7 mouse cellular contexts compared by ENCODE assay signal in the genomic region with DNA sequence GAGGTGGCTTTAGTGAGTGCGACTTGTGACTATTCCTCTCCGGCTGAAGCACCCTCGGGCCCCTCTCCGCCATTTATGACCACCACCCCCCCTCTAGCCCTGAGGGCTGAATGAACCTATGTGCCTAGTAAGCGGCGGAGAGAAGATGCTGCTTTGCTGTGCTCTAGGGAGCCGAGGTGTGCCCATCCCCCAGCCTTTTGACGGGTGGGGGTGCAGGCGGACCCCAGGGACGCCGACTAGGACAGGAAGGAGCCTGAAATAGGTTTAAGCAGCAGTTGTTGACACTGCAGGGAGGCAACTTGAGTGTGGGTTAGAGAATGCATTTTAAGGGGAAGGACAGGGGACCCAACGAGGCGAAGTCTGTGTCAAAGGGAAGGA. TPM values are rescaled to one million over a fixed set of nuclear protein-coding genes. Genes with fewer than 3 reads are reported as not detected.
DNase-seq lines count a peak whose midpoint lies in the region; ATAC-seq and TF ChIP-seq lines count a peak whose summit lies in the region.

No protein-coding gene starts in this region.

- peaks cover 84% of the 10 kb centered on the region for H3K27me3 ChIP-seq in lung, embryonic 14.5 days (ENCODE audit: insufficient read depth, low read length)
- peaks cover 59% of the 10 kb centered on the region for H3K27me3 ChIP-seq in embryonic facial prominence, embryonic 11.5 days (ENCODE audit: control insufficient read depth, insufficient read depth, low read length)
- H3K27me3 ChIP-seq in hindbrain, postnatal 0 days (ENCODE audit: insufficient read depth, low read length) = peaks cover 46% of the 10 kb centered on the region
- peaks cover 56% of the 10 kb centered on the region for H3K27me3 ChIP-seq in midbrain, postnatal 0 days (ENCODE audit: insufficient read depth, low read length)

- no peak overlapping the region for H3K27ac ChIP-seq in lung, embryonic 14.5 days (ENCODE audit: low read depth)
- H3K27ac ChIP-seq in embryonic facial prominence, embryonic 11.5 days (replicated peaks; ENCODE audit: low read depth, low read length) = no peak overlapping the region
- H3K27ac ChIP-seq in hindbrain, postnatal 0 days = no peak overlapping the region
- no peak overlapping the region for H3K27ac ChIP-seq in midbrain, postnatal 0 days (ENCODE audit: low read depth, low read length)

- H3K4me2 ChIP-seq in lung, embryonic 14.5 days = peak overlapping the region; percentile 92
- H3K4me2 ChIP-seq in embryonic facial prominence, embryonic 11.5 days (ENCODE audit: low read depth, low read length) = peak overlapping the region; percentile 83
- H3K4me2 ChIP-seq in hindbrain, postnatal 0 days (ENCODE audit: low read depth, low read length) = peak overlapping the region; percentile 85
- H3K4me2 ChIP-seq in midbrain, postnatal 0 days (ENCODE audit: low read depth, low read length, poor library complexity, severe bottlenecking) = peak overlapping the region; percentile 82

- TF ChIP-seq CTCF in lung, embryonic 14.5 days (IDR thresholded peaks at IDR 0.05; ENCODE audit: low read depth) = no peak
- no peak for TF ChIP-seq CTCF in hindbrain, postnatal 0 days (IDR thresholded peaks at IDR 0.05; ENCODE audit: low read depth)
- no peak for TF ChIP-seq CTCF in midbrain, postnatal 0 days (IDR thresholded peaks at IDR 0.05)

- H3K36me3 ChIP-seq in lung, embryonic 14.5 days (ENCODE audit: insufficient read depth) = no peaks in the 10 kb centered on the region
- no peaks in the 10 kb centered on the region for H3K36me3 ChIP-seq in embryonic facial prominence, embryonic 11.5 days (replicated peaks; ENCODE audit: control insufficient read depth, insufficient read depth, low read depth, low read length)
- no peaks in the 10 kb centered on the region for H3K36me3 ChIP-seq in hindbrain, postnatal 0 days (ENCODE audit: insufficient read depth, low read length)
- H3K36me3 ChIP-seq in midbrain, postnatal 0 days (ENCODE audit: insufficient read depth, low read length) = no peaks in the 10 kb centered on the region

- no peaks in the 10 kb centered on the region for H3K9me3 ChIP-seq in lung, embryonic 14.5 days (ENCODE audit: low read depth, low read length)
- no peaks in the 10 kb centered on the region for H3K9me3 ChIP-seq in embryonic facial prominence, embryonic 11.5 days (replicated peaks; ENCODE audit: control insufficient read depth, low read length)
- no peaks in the 10 kb centered on the region for H3K9me3 ChIP-seq in hindbrain, postnatal 0 days (ENCODE audit: low read length)
- no peaks in the 10 kb centered on the region for H3K9me3 ChIP-seq in midbrain, postnatal 0 days (ENCODE audit: low read length)

- no peak for ATAC-seq in lung, embryonic 14.5 days (ENCODE audit: insufficient read depth)
- ATAC-seq in embryonic facial prominence, embryonic 11.5 days (replicated peaks; ENCODE audit: insufficient number of reproducible peaks, low FRiP score, low TSS enrichment, low read depth) = no peak
- no peak for ATAC-seq in hindbrain, postnatal 0 days
- ATAC-seq in midbrain, postnatal 0 days (ENCODE audit: low FRiP score) = no peak

- H3K4me1 ChIP-seq in lung, embryonic 14.5 days (ENCODE audit: insufficient read depth) = peaks cover 15% of the 10 kb centered on the region
- H3K4me1 ChIP-seq in embryonic facial prominence, embryonic 11.5 days (ENCODE audit: control insufficient read depth, insufficient read depth, low read length) = peaks cover 21% of the 10 kb centered on the region
- H3K4me1 ChIP-seq in hindbrain, postnatal 0 days (ENCODE audit: insufficient read depth, low read length) = peaks cover 13% of the 10 kb centered on the region
- H3K4me1 ChIP-seq in midbrain, postnatal 0 days (ENCODE audit: insufficient read depth, low read length) = peaks cover 11% of the 10 kb centered on the region; the same call in 1 of the 2 replicates

- WGBS in lung, embryonic 14.5 days = under 1% methylated on average over 13 of the region's 13 CpGs
- WGBS in embryonic facial prominence, embryonic 11.5 days = under 1% methylated on average over 13 of the region's 13 CpGs
- 0% methylated on average over 13 of the region's 13 CpGs for WGBS in hindbrain, postnatal 0 days
- under 1% methylated on average over 13 of the region's 13 CpGs for WGBS in midbrain, postnatal 0 days

- H3K4me3 ChIP-seq in lung, embryonic 14.5 days (ENCODE audit: low read depth, low read length) = peak overlapping the region; percentile 47
- peak overlapping the region; percentile 45 for H3K4me3 ChIP-seq in embryonic facial prominence, embryonic 11.5 days (ENCODE audit: low read depth, low read length)
- H3K4me3 ChIP-seq in hindbrain, postnatal 0 days (ENCODE audit: low read length) = peak overlapping the region; percentile 43
- H3K4me3 ChIP-seq in midbrain, postnatal 0 days (ENCODE audit: low read depth, low read length) = peak overlapping the region; percentile 41

- H3K9ac ChIP-seq in lung, embryonic 14.5 days = peak overlapping the region; percentile 30
- peak overlapping the region; percentile 43 for H3K9ac ChIP-seq in embryonic facial prominence, embryonic 11.5 days (replicated peaks; ENCODE audit: low read length)
- H3K9ac ChIP-seq in hindbrain, postnatal 0 days (replicated peaks; ENCODE audit: low read length) = peak overlapping the region; percentile 43
- peak overlapping the region; percentile 34; the same call in 1 of the 2 replicates for H3K9ac ChIP-seq in midbrain, postnatal 0 days (replicated peaks; ENCODE audit: low read length, poor library complexity, severe bottlenecking)

- DNase-seq in lung, embryonic 14.5 days = no peak
- DNase-seq in lung, postnatal 25 days (ENCODE audit: low spot score) = no peak
- DNase-seq in embryonic facial prominence, embryonic 11.5 days (ENCODE audit: low spot score) = no peak
- no peak for DNase-seq in hindbrain, postnatal 0 days (ENCODE audit: low spot score)
- no peak for DNase-seq in midbrain, postnatal 0 days (ENCODE audit: low spot score)
- DNase-seq in adrenal gland, postnatal 4 days (ENCODE audit: low spot score in 2 of 2) = no peak
- no peak for DNase-seq in gastrocnemius, postnatal 10 days

RNA-seq across cellular contexts. Expression of a gene that starts 3.3 kb away (rescaled TPM):
- polyA plus RNA-seq in lung, embryonic 14.5 days (2014; fragmentation: Nextera tagmentation; extraction: Ambion mirVana) = 0.83 and 0.92 TPM in 2 replicates
- 1.1 and 1.2 TPM in 2 replicates for polyA plus RNA-seq in embryonic facial prominence, embryonic 11.5 days (2014; fragmentation: Nextera tagmentation; extraction: Ambion mirVana)
- total RNA-seq in hindbrain, postnatal 0 days (2014; rRNA removed) = 24.5 and 25.2 TPM in 2 replicates
- 4.8 and 5.9 TPM in 2 replicates for polyA plus RNA-seq in hindbrain, postnatal 0 days (2015; fragmentation: Nextera tagmentation; extraction: Ambion mirVana)
- total RNA-seq in midbrain, postnatal 0 days (2014; rRNA removed) = 22.0 and 28.6 TPM in 2 replicates
- 6.1 and 6.6 TPM in 2 replicates for polyA plus RNA-seq in midbrain, postnatal 0 days (2015; fragmentation: Nextera tagmentation; extraction: Ambion mirVana)
- total RNA-seq in adrenal gland, postnatal 4 days (2021) = 10 to 100 TPM; 51.5 to 54.1 TPM
- total RNA-seq in gastrocnemius, postnatal 10 days (2021) = 1 to 10 TPM; 4.8 to 7.4 TPM

RNA-seq across cellular contexts. Expression of a gene that starts 29.4 kb away (rescaled TPM):
- polyA plus RNA-seq in lung, embryonic 14.5 days (2014; fragmentation: Nextera tagmentation; extraction: Ambion mirVana) = 39.4 and 40.8 TPM in 2 replicates
- polyA plus RNA-seq in embryonic facial prominence, embryonic 11.5 days (2014; fragmentation: Nextera tagmentation; extraction: Ambion mirVana) = 31.8 and 32.0 TPM in 2 replicates
- total RNA-seq in hindbrain, postnatal 0 days (2014; rRNA removed) = 6.2 and 8.5 TPM in 2 replicates
- 4.7 and 4.9 TPM in 2 replicates for polyA plus RNA-seq in hindbrain, postnatal 0 days (2015; fragmentation: Nextera tagmentation; extraction: Ambion mirVana)
- total RNA-seq in midbrain, postnatal 0 days (2014; rRNA removed) = 4.9 TPM in 2 replicates
- polyA plus RNA-seq in midbrain, postnatal 0 days (2015; fragmentation: Nextera tagmentation; extraction: Ambion mirVana) = 3.0 and 3.1 TPM in 2 replicates
- total RNA-seq in adrenal gland, postnatal 4 days (2021) = 10 to 100 TPM; 23.0 to 24.5 TPM
- total RNA-seq in gastrocnemius, postnatal 10 days (2021) = 10 to 100 TPM in 1 of 2 experiments, 1 to 10 TPM in 1; 9.8 to 11.3 TPM

RNA-seq across cellular contexts. Expression of a gene that starts 35.1 kb away (rescaled TPM):
- 56.8 and 66.0 TPM in 2 replicates for polyA plus RNA-seq in lung, embryonic 14.5 days (2014; fragmentation: Nextera tagmentation; extraction: Ambion mirVana)
- polyA plus RNA-seq in embryonic facial prominence, embryonic 11.5 days (2014; fragmentation: Nextera tagmentation; extraction: Ambion mirVana) = 53.7 and 62.2 TPM in 2 replicates
- 68.2 and 101 TPM in 2 replicates for total RNA-seq in hindbrain, postnatal 0 days (2014; rRNA removed)
- 61.7 and 68.7 TPM in 2 replicates for polyA plus RNA-seq in hindbrain, postnatal 0 days (2015; fragmentation: Nextera tagmentation; extraction: Ambion mirVana)
- 57.5 and 62.4 TPM in 2 replicates for total RNA-seq in midbrain, postnatal 0 days (2014; rRNA removed)
- 50.7 and 54.9 TPM in 2 replicates for polyA plus RNA-seq in midbrain, postnatal 0 days (2015; fragmentation: Nextera tagmentation; extraction: Ambion mirVana)
- 100 to 1,000 TPM; 166 to 176 TPM for total RNA-seq in adrenal gland, postnatal 4 days (2021)
- total RNA-seq in gastrocnemius, postnatal 10 days (2021) = 10 to 100 TPM; 57.9 to 75.4 TPM
